Mouse (Mus musculus): ENCODE measurements around the gene Tnfaip8l3. TPM values are rescaled to one million over a fixed set of nuclear protein-coding genes. Genes with fewer than 3 reads are reported as not detected.

Gene Tnfaip8l3
- total and polyA plus RNA-seq, 3 experiments = not detected

DNA sequence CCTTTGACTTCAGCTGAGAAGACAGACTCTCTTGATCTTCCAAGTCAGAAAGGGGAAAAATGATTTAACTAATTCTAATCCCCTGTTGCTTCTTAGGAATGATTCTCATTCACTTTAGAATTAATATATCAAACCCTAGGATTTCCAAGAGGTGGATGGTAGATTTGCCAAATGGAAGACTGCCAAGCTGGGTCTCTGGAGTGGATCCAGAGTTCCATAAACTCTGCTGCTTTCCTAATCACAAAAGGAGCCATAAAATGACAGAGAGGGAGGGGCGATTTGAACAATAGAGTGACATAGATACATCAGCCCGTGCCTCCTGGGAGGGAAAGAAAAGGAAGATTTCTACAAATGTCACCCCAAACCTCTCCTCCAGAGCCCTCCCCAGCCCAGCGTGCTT lies 3.4 kb downstream of the Tnfaip8l3 start:
- Histone ChIP-seq H3K4me2 (ENCODE audit: insufficient read depth, low read depth, poor library complexity, severe bottlenecking) (no peak overlapping the region), H3K9me3 (replicated peaks; ENCODE audit: low read length) (no peaks in the 10 kb centered on the region), H3K4me1 (ENCODE audit: control insufficient read depth in 1 of 2, insufficient read depth in 2 of 2) (peaks cover 0 to 21% of the 10 kb centered on the region in 2 experiments; a peak in 2 of 4 replicates), H3K9ac (ENCODE audit: insufficient read depth, low read depth) (no peak overlapping the region), H3K27ac (ENCODE audit: insufficient read depth, low read depth) (no peak overlapping the region), H3K79me2 (replicated peaks; ENCODE audit: control insufficient read depth, extremely low read depth, insufficient read depth, poor library complexity, severe bottlenecking) (no peaks in the 10 kb centered on the region), H3K36me3 (replicated peaks in 1 of 2; ENCODE audit: control insufficient read depth in 1 of 2, insufficient read depth in 1 of 2, low read length in 1 of 2) (no peaks in the 10 kb centered on the region), H3K4me3 (replicated peaks in 1 of 3; ENCODE audit: low read depth in 2 of 3, low read length in 2 of 3, poor library complexity in 1 of 3) (no peak overlapping the region), H3K27me3 (replicated peaks) (no peaks in the 10 kb centered on the region)
- in situ Hi-C loops (cut with MboI; ENCODE audit: low pct_ligation_motif_present, low pct_unique_long_range_greater_than_20kb, low sequenced_read_pairs) (no loop called here), dilution Hi-C loops (cut with MboI; ENCODE audit: extremely low pct_ligation_motif_present, extremely low pct_unique_long_range_greater_than_20kb, low sequenced_read_pairs) (no loop called here)
- TF ChIP-seq JUN (IDR thresholded peaks at IDR 0.05; ENCODE audit: insufficient read depth, low read depth, low read length) (no peak), ZMIZ1 (IDR thresholded peaks at IDR 0.05; ENCODE audit: low read depth, low read length) (no peak), IRF4 (IDR thresholded peaks at IDR 0.05; ENCODE audit: low read depth, low read length) (no peak), TCF12 (IDR thresholded peaks at IDR 0.05; ENCODE audit: low read depth, low read length) (no peak), RCOR1 (conservative IDR thresholded peaks at IDR 0.05; ENCODE audit: low read depth, low read length) (no peak), SIN3A (IDR thresholded peaks at IDR 0.05; ENCODE audit: low read length) (no peak), SMC3 (IDR thresholded peaks at IDR 0.05; ENCODE audit: low read depth, low read length) (no peak), NELFE (IDR thresholded peaks at IDR 0.05; ENCODE audit: low read depth, low read length) (no peak), MAZ (IDR thresholded peaks at IDR 0.05; ENCODE audit: low read depth, low read length) (no peak), MEF2A (IDR thresholded peaks at IDR 0.05; ENCODE audit: borderline replicate concordance, low read depth, low read length) (no peak), ETS1 (conservative IDR thresholded peaks at IDR 0.05; ENCODE audit: low read depth, low read length) (no peak), EP300 (IDR thresholded peaks at IDR 0.05; ENCODE audit: low read length) (no peak), USF2 (conservative IDR thresholded peaks at IDR 0.05; ENCODE audit: low read depth, low read length) (no peak), PAX5 (IDR thresholded peaks at IDR 0.05; ENCODE audit: low read length) (no peak), MAX (IDR thresholded peaks at IDR 0.05; ENCODE audit: low read length) (no peak)
- no peak for DNase-seq (ENCODE audit: extremely low read depth)

DNA sequence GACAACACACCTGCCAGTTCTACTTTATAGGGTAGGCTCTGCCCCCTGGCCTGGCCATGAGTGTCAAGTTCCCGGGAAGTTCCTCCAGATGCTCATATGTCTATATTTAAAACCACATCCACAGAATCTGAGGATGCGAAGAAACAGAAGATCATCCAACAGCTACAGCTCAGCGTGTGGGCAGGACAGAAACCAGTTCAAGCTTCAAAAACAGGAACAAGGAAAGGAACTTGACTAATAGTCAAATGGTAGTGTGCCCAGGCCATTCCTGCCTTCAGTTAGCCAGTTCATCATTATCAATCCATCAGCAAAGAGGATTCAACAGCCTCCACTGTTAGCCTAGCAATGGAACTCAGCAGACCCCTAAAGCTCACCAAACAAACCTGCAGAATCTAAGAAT lies 4.5 kb downstream of the Tnfaip8l3 start:
- H3K27ac ChIP-seq (ENCODE audit: insufficient read depth, low read depth) = no peak overlapping the region
- in situ Hi-C loops (cut with MboI; ENCODE audit: low pct_ligation_motif_present, low pct_unique_long_range_greater_than_20kb, low sequenced_read_pairs) (no loop called here), dilution Hi-C loops (cut with MboI; ENCODE audit: extremely low pct_ligation_motif_present, extremely low pct_unique_long_range_greater_than_20kb, low sequenced_read_pairs) (no loop called here)
- no peak overlapping the region for H3K4me3 ChIP-seq (replicated peaks in 1 of 3; ENCODE audit: low read depth in 2 of 3, low read length in 2 of 3, poor library complexity in 1 of 3)
- no peaks in the 10 kb centered on the region for H3K79me2 ChIP-seq (replicated peaks; ENCODE audit: control insufficient read depth, extremely low read depth, insufficient read depth, poor library complexity, severe bottlenecking)
- H3K9me3 ChIP-seq (replicated peaks; ENCODE audit: low read length) = no peaks in the 10 kb centered on the region
- H3K4me1 ChIP-seq (ENCODE audit: control insufficient read depth in 1 of 2, insufficient read depth in 2 of 2) = peaks cover 0 to 18% of the 10 kb centered on the region in 2 experiments; a peak in 2 of 4 replicates
- no peak overlapping the region for H3K4me2 ChIP-seq (ENCODE audit: insufficient read depth, low read depth, poor library complexity, severe bottlenecking)
- no peaks in the 10 kb centered on the region for H3K27me3 ChIP-seq (replicated peaks)
- H3K36me3 ChIP-seq (replicated peaks in 1 of 2; ENCODE audit: control insufficient read depth in 1 of 2, insufficient read depth in 1 of 2, low read length in 1 of 2) = no peaks in the 10 kb centered on the region
- TF ChIP-seq TCF12 (IDR thresholded peaks at IDR 0.05; ENCODE audit: low read depth, low read length) (no peak), POLR2AphosphoS2 (IDR thresholded peaks at IDR 0.05; ENCODE audit: low read depth, low read length) (no peak), CHD2 (IDR thresholded peaks at IDR 0.05; ENCODE audit: low read length) (no peak), ZKSCAN1 (IDR thresholded peaks at IDR 0.05; ENCODE audit: borderline replicate concordance, low read depth, low read length) (no peak), ETS1 (conservative IDR thresholded peaks at IDR 0.05; ENCODE audit: low read depth, low read length) (no peak), MAZ (IDR thresholded peaks at IDR 0.05; ENCODE audit: low read depth, low read length) (no peak), NELFE (IDR thresholded peaks at IDR 0.05; ENCODE audit: low read depth, low read length) (no peak), KAT2A (IDR thresholded peaks at IDR 0.05; ENCODE audit: insufficient replicate concordance, low read length) (no peak), USF2 (conservative IDR thresholded peaks at IDR 0.05; ENCODE audit: low read depth, low read length) (no peak), RAD21 (IDR thresholded peaks at IDR 0.05; ENCODE audit: low read depth, low read length) (no peak), ZMIZ1 (IDR thresholded peaks at IDR 0.05; ENCODE audit: low read depth, low read length) (no peak), HCFC1 (IDR thresholded peaks at IDR 0.05; ENCODE audit: low read depth, low read length) (no peak), NRF1 (IDR thresholded peaks at IDR 0.05; ENCODE audit: low read depth, low read length) (no peak), ZC3H11A (IDR thresholded peaks at IDR 0.05; ENCODE audit: low read depth, low read length) (no peak), ZNF384 (IDR thresholded peaks at IDR 0.05; ENCODE audit: low read depth, low read length) (no peak), UBTF (IDR thresholded peaks at IDR 0.05; ENCODE audit: low read depth, low read length) (no peak), POLR2A (IDR thresholded peaks at IDR 0.05; ENCODE audit: low read depth, low read length) (no peak)
- no peak overlapping the region for H3K9ac ChIP-seq (ENCODE audit: insufficient read depth, low read depth)
- peak; percentile 13 for DNase-seq (ENCODE audit: extremely low read depth)

Data from CH12.LX (cell line).